Mouse (Mus musculus): ENCODE measurements at regions not wholly inside any gene's neighbourhood (a gene's known extent, or its start where the extent isn't known, plus 50 kb on each side); places are given as distances from the start of the nearest gene placed in this dataset.

DNA sequence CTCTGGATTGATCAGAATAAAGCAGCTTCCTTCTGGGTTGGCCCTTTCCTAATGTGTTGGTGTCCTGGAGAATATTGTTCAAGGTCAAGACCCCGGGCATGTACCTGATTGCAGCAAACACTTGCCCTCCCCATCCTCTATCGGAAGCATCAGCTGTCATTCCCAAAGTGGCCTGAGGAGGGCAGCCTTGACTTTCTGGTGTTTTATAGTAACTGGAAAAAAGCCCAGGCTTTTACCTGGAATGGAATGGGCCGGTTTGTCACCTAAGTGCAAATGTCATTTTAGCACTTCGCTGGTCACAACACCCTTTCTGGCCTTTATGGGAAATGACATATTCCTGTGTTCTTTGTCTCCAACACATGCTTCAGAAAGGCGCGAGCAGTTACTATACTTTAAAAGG, 395.7 kb upstream of the Igfbp7 start:
- TF ChIP-seq CTCF (IDR thresholded peaks at IDR 0.05; ENCODE audit: low read depth): peak; percentile 85
- no peak for TF ChIP-seq EP300 (optimal IDR thresholded peaks at IDR 0.05)
